Mouse (Mus musculus) retina, postnatal 7 days (tissue): ENCODE results near the gene Gm428.
"Not testable (repeated sequence)": the region's sequence is repeated elsewhere in the genome, so short reads cannot be mapped to it uniquely, and the experiment has no call there.

ENCODE experiments used
- DNase-seq: peaks from one replicate; pipeline ENCODE4 v3.0.0-alpha.2; 2012; ENCODE audit warnings: low read depth, low spot score

Gm428 gene

GRCm38 (mm10) chr4:73683216-73683615, at the start of gene Gm428:
Gene Gm428, plus strand, starts transcription at chr4:73683516.
- not testable (repeated sequence) for DNase-seq

DNA sequence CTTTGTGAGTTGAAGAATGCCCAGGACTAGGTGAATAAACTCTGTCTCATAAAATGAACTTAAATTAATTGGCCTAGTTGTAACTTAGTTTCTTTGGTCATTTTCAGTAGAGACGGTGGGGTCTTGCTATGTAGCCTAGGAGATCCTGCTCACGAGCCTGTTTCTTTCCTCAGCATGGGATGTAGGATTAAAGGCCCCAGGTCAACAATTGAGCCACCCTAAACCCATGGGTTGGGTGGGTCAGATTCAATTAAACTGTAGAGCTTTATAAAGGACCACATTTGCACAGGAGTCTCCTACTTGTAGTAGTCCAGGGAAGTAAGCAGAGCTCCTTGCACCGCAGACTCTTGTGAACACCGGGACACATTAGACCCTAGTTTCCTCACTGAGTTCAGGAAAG, 45.5 kb upstream of the Gm428 start, which contains the start of gene Gm11236:
Gene Gm11236, plus strand, starts transcription at position 301 of the 400 bp plus-strand sequence.
- DNase-seq: not testable (repeated sequence)

DNA sequence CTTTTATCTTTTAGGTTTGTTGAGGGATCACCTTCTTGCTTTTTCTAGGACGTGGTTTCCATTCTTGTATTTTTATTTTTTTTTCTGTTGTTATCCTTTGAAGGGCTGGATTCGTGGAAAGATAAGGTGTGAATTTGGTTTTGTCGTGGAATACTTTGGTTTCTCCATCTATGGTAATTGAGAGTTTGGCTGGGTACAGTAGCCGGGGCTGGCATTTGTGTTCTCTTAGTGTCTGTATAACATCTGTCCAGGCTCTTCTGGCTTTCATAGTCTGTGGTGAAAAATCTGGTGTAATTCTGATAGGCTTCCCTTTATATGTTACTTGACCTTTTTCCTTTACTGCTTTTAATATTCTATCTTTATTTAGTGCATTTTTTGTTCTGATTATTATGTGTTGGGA, 21.5 kb upstream of the Gm428 start:
- DNase-seq: not testable (repeated sequence)

- not testable (repeated sequence) for DNase-seq
Measured at GRCm38 (mm10) chr4:73668054-73668453, 15.3 kb upstream of the Gm428 start, which contains the start of gene Gm11239. Gene Gm11239, plus strand, starts transcription at chr4:73668354.

GRCm38 (mm10) chr4:73718761-73719160, 35.4 kb downstream of the Gm428 start:
- no peak for DNase-seq

- DNase-seq: no peak
Measured at GRCm38 (mm10) chr4:73719819-73720218, 36.5 kb downstream of the Gm428 start.
